30 mouse cellular contexts compared by ENCODE assay signal in the genomic region with DNA sequence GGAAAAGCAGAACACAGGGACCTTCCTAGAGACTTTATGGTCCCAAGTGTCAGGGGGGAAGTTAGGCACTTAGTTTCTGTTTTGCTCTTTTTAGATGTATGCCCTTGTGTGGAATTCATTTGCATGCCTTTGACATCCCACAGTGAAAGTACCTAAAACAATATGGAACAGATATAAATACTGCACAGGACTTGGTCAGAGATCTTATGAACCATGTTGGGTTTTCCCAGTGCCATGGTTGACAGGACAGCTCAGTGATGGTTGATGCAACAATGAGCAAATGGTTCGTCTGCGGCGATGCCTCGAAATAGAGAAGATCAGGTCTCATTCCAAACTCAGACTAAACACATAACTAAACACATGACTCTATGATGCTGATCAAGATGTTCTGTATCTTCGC.
"Had no signal": no experiment of that assay in that cellular context is flagged by ENCODE, and none has a peak within 500 bp of the region (broad histone marks: within the 10 kb centered on the region; RNA-seq: fewer than 3 reads in every experiment).

No protein-coding gene starts in this region.

- H3K27ac ChIP-seq: left cerebral cortex, adult 2 months; limb, embryonic 10.5 days; limb, embryonic 12.5 days; limb, embryonic 13.5 days; limb, embryonic 15.5 days; liver, embryonic 13.5 days; liver, embryonic 14.5 days; liver, embryonic 15.5 days; lung, embryonic 15.5 days; midbrain, embryonic 10.5 days; midbrain, embryonic 12.5 days; midbrain, embryonic 13.5 days; midbrain, embryonic 15.5 days had no signal

- H3K4me3 ChIP-seq: left cerebral cortex, adult 2 months; limb, embryonic 10.5 days; limb, embryonic 12.5 days; limb, embryonic 13.5 days; limb, embryonic 15.5 days; liver, embryonic 13.5 days; liver, embryonic 15.5 days; lung, embryonic 15.5 days; megakaryocyte, embryonic 14.5 days; midbrain, embryonic 10.5 days; midbrain, embryonic 12.5 days; midbrain, embryonic 13.5 days; midbrain, embryonic 15.5 days; myocyte had no signal

- DNase-seq: left cerebral cortex, postnatal 4 days; liver; liver, embryonic 13.5 days; liver, postnatal 0 days; lung, adult 18-20 months; lung, adult 2 months; lung, embryonic 14.5 days; lung, postnatal 10 days; lung, postnatal 14 days; lung, postnatal 36 days; lung, postnatal 4 days; midbrain, embryonic 14.5 days had no signal

- H3K9me3 ChIP-seq: limb, embryonic 10.5 days; limb, embryonic 12.5 days; limb, embryonic 13.5 days; limb, embryonic 15.5 days; liver, embryonic 13.5 days; liver, embryonic 15.5 days; lung, embryonic 15.5 days; megakaryocyte, embryonic 14.5 days; midbrain, embryonic 10.5 days; midbrain, embryonic 12.5 days; midbrain, embryonic 13.5 days; midbrain, embryonic 15.5 days had no signal

- H3K9ac ChIP-seq: limb, embryonic 12.5 days; limb, embryonic 13.5 days; limb, embryonic 15.5 days; liver, embryonic 13.5 days; liver, embryonic 14.5 days; liver, embryonic 15.5 days; liver, postnatal 0 days; lung, embryonic 14.5 days; lung, embryonic 15.5 days; midbrain, embryonic 12.5 days; midbrain, embryonic 13.5 days; midbrain, embryonic 15.5 days had no signal

- H3K36me3 ChIP-seq: limb, embryonic 10.5 days; limb, embryonic 12.5 days; limb, embryonic 13.5 days; limb, embryonic 15.5 days; liver, embryonic 13.5 days; liver, embryonic 15.5 days; lung, embryonic 15.5 days; midbrain, embryonic 10.5 days; midbrain, embryonic 12.5 days; midbrain, embryonic 13.5 days; midbrain, embryonic 15.5 days had no signal

- H3K4me1 ChIP-seq: limb, embryonic 10.5 days; limb, embryonic 12.5 days; limb, embryonic 13.5 days; limb, embryonic 15.5 days; liver, embryonic 13.5 days; lung, embryonic 15.5 days; midbrain, embryonic 10.5 days; midbrain, embryonic 12.5 days; midbrain, embryonic 13.5 days; midbrain, embryonic 15.5 days had no signal

- ATAC-seq: liver, postnatal 0 days; lung, postnatal 0 days; midbrain, embryonic 13.5 days; midbrain, embryonic 15.5 days; midbrain, embryonic 16.5 days had no signal

- H3K27me3 ChIP-seq: limb, embryonic 12.5 days; limb, embryonic 13.5 days; limb, embryonic 15.5 days; liver, embryonic 13.5 days; liver, embryonic 15.5 days; lung, embryonic 15.5 days; megakaryocyte, embryonic 14.5 days; midbrain, embryonic 12.5 days; midbrain, embryonic 13.5 days; midbrain, embryonic 15.5 days had no signal

- H3K4me2 ChIP-seq: limb, embryonic 12.5 days; limb, embryonic 13.5 days; limb, embryonic 15.5 days; liver, embryonic 11.5 days; liver, embryonic 13.5 days; liver, embryonic 15.5 days; lung, embryonic 14.5 days; lung, embryonic 15.5 days; midbrain, embryonic 11.5 days; midbrain, embryonic 12.5 days; midbrain, embryonic 13.5 days; midbrain, embryonic 15.5 days had no signal
